Mouse (Mus musculus) monocyte, adult 5-6 weeks (primary cell): ENCODE results near the gene Olfr53. TPM values are rescaled to one million over a fixed set of nuclear protein-coding genes. Genes with fewer than 3 reads are reported as not detected.
"Not testable (repeated sequence)": the region's sequence is repeated elsewhere in the genome, so short reads cannot be mapped to it uniquely, and the experiment has no call there.

Source experiments
- ATAC-seq: fragments of 153-309, 156-312 bp; replicated peaks from 2 replicates; pipeline ENCODE4 v1.8.0; 2017; ENCODE audit warnings: mild to moderate bottlenecking; ENCODE audit not compliant: low TSS enrichment, insufficient number of reproducible peaks, severe bottlenecking, poor library complexity, low FRiP score
- total RNA-seq: library from RNA; stranded (forward); fragments of 200-1000, 200-491, 200-594 nt; gene quantifications from 3 replicates; pipeline ENCODE4 v1.2.3, GENCODE M21; 2017

Gene Olfr53
- total RNA-seq: not detected in 3 replicates

GRCm38 (mm10) chr7:140646152-140646551 is at the start of gene Olfr53:
TSS of gene Olfr53 (plus strand) at chr7:140646452.
- no peak for ATAC-seq

- not testable (repeated sequence) for ATAC-seq
Observed at GRCm38 (mm10) chr7:140600969-140601368, 45.3 kb upstream of the Olfr53 start, which contains the start of gene Olfr46. TSS of gene Olfr46 (plus strand) at chr7:140601269.

GRCm38 (mm10) chr7:140628670-140629069 is 17.6 kb upstream of the Olfr53 start, which contains the start of gene Olfr61:
TSS of gene Olfr61 (plus strand) at chr7:140628970.
- not testable (repeated sequence) for ATAC-seq

GRCm38 (mm10) chr7:140630559-140630958 is 15.7 kb upstream of the Olfr53 start:
- ATAC-seq: no peak

GRCm38 (mm10) chr7:140659630-140660029 is 13.4 kb downstream of the Olfr53 start, which contains the start of gene Olfr539:
TSS of gene Olfr539 (plus strand) at chr7:140659930.
- no peak for ATAC-seq

GRCm38 (mm10) chr7:140670693-140671092 is 24.4 kb downstream of the Olfr53 start:
- ATAC-seq: not testable (repeated sequence)

- ATAC-seq: no peak
Observed at GRCm38 (mm10) chr7:140675863-140676262, 29.6 kb downstream of the Olfr53 start.

- not testable (repeated sequence) for ATAC-seq
Observed at GRCm38 (mm10) chr7:140679591-140679990, 33.3 kb downstream of the Olfr53 start.

- ATAC-seq: no peak
Observed at GRCm38 (mm10) chr7:140681651-140682050, 35.4 kb downstream of the Olfr53 start, which contains the start of gene Olfr45. TSS of gene Olfr45 (plus strand) at chr7:140681951.

- no peak for ATAC-seq
Observed at GRCm38 (mm10) chr7:140696967-140697366, 50.7 kb downstream of the Olfr53 start, which contains the start of gene Olfr541. TSS of gene Olfr541 (plus strand) at chr7:140697267.

Other genes starting within 250 kb of the Olfr53 start
- gene Olfr531, start 243.5 kb upstream of the Olfr53 start, total RNA-seq: 0.10 TPM in 1 of 3 replicates, not detected in the others
- gene Olfr532, start 224.8 kb upstream of the Olfr53 start, total RNA-seq: not detected in 3 replicates
- not detected in 3 replicates for gene Olfr533, start 183.1 kb upstream of the Olfr53 start, total RNA-seq
- gene Olfr535, start 162.2 kb upstream of the Olfr53 start, total RNA-seq: not detected in 3 replicates
- not detected in 3 replicates for gene Olfr536, start 139.1 kb upstream of the Olfr53 start, total RNA-seq
- not detected in 3 replicates for gene Olfr538, start 78.6 kb upstream of the Olfr53 start, total RNA-seq
- 0.10 to 0.19 TPM in 2 of 3 replicates, not detected in the other for gene Olfr46, start 45.2 kb upstream of the Olfr53 start, total RNA-seq
- gene Olfr61, start 17.5 kb upstream of the Olfr53 start, total RNA-seq: not detected in 3 replicates
- gene Olfr539, start 13.5 kb downstream of the Olfr53 start, total RNA-seq: 0.11 TPM in 1 of 3 replicates, not detected in the others
- gene Olfr45, start 35.5 kb downstream of the Olfr53 start, total RNA-seq: not detected in 3 replicates
- not detected in 3 replicates for gene Olfr541, start 50.8 kb downstream of the Olfr53 start, total RNA-seq
- not detected in 3 replicates for gene Cyp2e1, start 117.3 kb downstream of the Olfr53 start, total RNA-seq
- not detected in 3 replicates for gene Syce1, start 141.4 kb downstream of the Olfr53 start, total RNA-seq
- 0.29 TPM in 1 of 3 replicates, not detected in the others for gene Zfp941, start 175.7 kb downstream of the Olfr53 start, total RNA-seq
- not detected in 3 replicates for gene Urah, start 188.6 kb downstream of the Olfr53 start, total RNA-seq
- gene Scgb1c1, start 199.1 kb downstream of the Olfr53 start, total RNA-seq: not detected in 3 replicates
- not detected in 3 replicates for gene Odf3, start 201.4 kb downstream of the Olfr53 start, total RNA-seq
- gene Gm45785, start 209.9 kb downstream of the Olfr53 start, total RNA-seq: 0.58 to 9.3 TPM in 2 of 3 replicates, not detected in the other
- 62.6 to 73.7 TPM (median 72.9 TPM) in 3 replicates for gene Ric8a, start 210.5 kb downstream of the Olfr53 start, total RNA-seq
- 21.5 to 28.2 TPM (median 25.0 TPM) in 3 replicates for gene Bet1l, start 211.1 kb downstream of the Olfr53 start, total RNA-seq
- gene Psmd13, start 235.5 kb downstream of the Olfr53 start, total RNA-seq: 119 to 165 TPM (median 132 TPM) in 3 replicates
- gene Sirt3, start 235.9 kb downstream of the Olfr53 start, total RNA-seq: 8.0 to 12.6 TPM (median 12.2 TPM) in 3 replicates